Mouse (Mus musculus) forebrain, embryonic 16.5 days (tissue): ENCODE results near the gene Pla2g12a. TPM values are rescaled to one million over a fixed set of nuclear protein-coding genes. Genes with fewer than 3 reads are reported as not detected.
A peak's percentile ranks its signal among the peaks of the same experiment; 100 is the strongest.

Source experiments
- ATAC-seq: fragments of 200-750 bp; cut with Nextera tagmentation; 2 replicates; pipeline ENCODE4 v1.8.0; 2017; ENCODE audit warnings: mild to moderate bottlenecking, moderate library complexity
- H3K27ac ChIP-seq: fragments of 300-500 bp; sonication (generic); 2 replicates; pipeline ENCODE4 v1.5.1; 2014; ENCODE audit warnings: low read length, control low read depth
- H3K27me3 ChIP-seq: fragments of 300-500 bp; sonication (generic); replicated peaks from 2 replicates; pipeline ENCODE4 v1.6.1; 2014; ENCODE audit warnings: low read length; ENCODE audit not compliant: control insufficient read depth, insufficient read depth
- H3K36me3 ChIP-seq: fragments of 300-500 bp; sonication (generic); 2 replicates; pipeline ENCODE4 v1.6.1; 2014; ENCODE audit not compliant: control insufficient read depth, insufficient read depth
- H3K4me1 ChIP-seq: fragments of 300-500 bp; sonication (generic); replicated peaks from 2 replicates; pipeline ENCODE4 v1.6.1; 2014; ENCODE audit warnings: low read length; ENCODE audit not compliant: control insufficient read depth, insufficient read depth
- H3K4me2 ChIP-seq: fragments of 300-500 bp; sonication (generic); 2 replicates; pipeline ENCODE4 v1.6.1; 2014; ENCODE audit warnings: mild to moderate bottlenecking, low read length, control low read depth
- H3K4me3 ChIP-seq: fragments of 300-500 bp; sonication (generic); replicated peaks from 2 replicates; pipeline ENCODE4 v1.5.1; 2014; ENCODE audit warnings: mild to moderate bottlenecking, low read length, control low read depth
- H3K9ac ChIP-seq: fragments of 300-500 bp; sonication (generic); replicated peaks from 2 replicates; pipeline ENCODE4 v1.6.1; 2014; ENCODE audit warnings: low read depth, low read length, control low read depth
- H3K9me3 ChIP-seq: fragments of 300-500 bp; sonication (generic); 2 replicates; pipeline ENCODE4 v1.6.1; 2016; ENCODE audit warnings: low read length; ENCODE audit not compliant: control insufficient read depth
- WGBS: fragments of 180-500 bp; shearing (Covaris S2); extraction: QIAGEN DNeasy Blood & Tissue Kit; methylation state at CpG from one replicate; pipeline ENCODE4 v1.1.7; 2014; 5-methylcytosine and 5-hydroxymethylcytosine counted together
- polyA plus RNA-seq: library from polyadenylated mRNA; unstranded; fragments of >200 nt; fragmentation: Nextera tagmentation; extraction: Ambion mirVana; gene quantifications from 2 replicates; pipeline ENCODE4 v1.2.1, GENCODE M21; 2015

Gene Pla2g12a
- polyA plus RNA-seq, 1 experiment from 2014 or later = 34.0 TPM

DNA sequence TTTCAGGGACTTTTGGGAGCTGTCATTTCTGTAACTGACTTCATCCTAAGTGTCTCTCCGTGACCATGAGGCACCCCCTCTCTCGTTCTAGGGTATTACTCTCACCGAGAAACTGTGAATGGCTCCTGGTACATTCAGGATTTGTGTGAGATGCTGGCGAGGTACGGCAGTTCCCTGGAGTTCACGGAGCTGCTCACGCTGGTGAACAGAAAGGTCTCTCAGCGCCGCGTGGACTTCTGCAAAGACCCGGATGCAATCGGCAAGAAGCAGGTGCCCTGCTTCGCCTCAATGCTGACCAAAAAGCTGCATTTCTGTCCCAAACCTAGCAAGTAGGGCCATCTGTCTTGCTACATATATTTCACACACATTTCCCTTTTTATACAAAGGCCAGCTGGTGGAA is 34.8 kb downstream of the Pla2g12a start:
- ATAC-seq = no peak
- Histone ChIP-seq H3K27me3 (no peaks in the 10 kb centered on the region), H3K9ac (no peak overlapping the region), H3K4me2 (no peak overlapping the region), H3K27ac (no peak overlapping the region), H3K36me3 (peaks cover 7% of the 10 kb centered on the region; the same call in 1 of the 2 replicates), H3K4me1 (0 out of 2 replicates have a peak, but pooled peaks cover under 1% of the 10 kb centered on the region), H3K9me3 (no peaks in the 10 kb centered on the region), H3K4me3 (no peak overlapping the region)
- 94% methylated on average over 13 of the region's 13 CpGs for WGBS

DNA sequence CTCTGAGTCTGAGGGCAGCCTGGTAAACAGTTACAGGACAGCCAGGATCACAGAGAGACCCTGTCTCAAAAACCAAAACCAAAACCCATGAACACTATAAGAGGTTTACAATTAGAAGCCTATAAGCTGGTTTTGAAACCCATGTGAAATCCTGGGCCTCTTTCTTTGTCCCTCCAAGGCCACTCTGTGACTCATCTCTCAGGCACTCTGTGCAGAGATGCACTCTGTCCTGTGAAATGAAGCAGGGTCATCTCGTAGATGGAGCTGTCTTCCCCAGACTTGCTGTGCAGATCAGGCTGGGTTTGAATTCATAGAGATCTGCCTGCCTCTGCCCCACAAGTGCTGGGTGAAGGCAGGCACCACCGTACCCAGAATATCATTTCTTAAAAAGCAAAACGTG is 39.0 kb downstream of the Pla2g12a start:
- Histone ChIP-seq H3K9ac (no peak overlapping the region), H3K4me1 (0 out of 2 replicates have a peak, but pooled peaks cover 3% of the 10 kb centered on the region), H3K36me3 (no peaks in the 10 kb centered on the region), H3K4me2 (no peak overlapping the region), H3K4me3 (no peak overlapping the region), H3K27me3 (no peaks in the 10 kb centered on the region), H3K27ac (no peak overlapping the region), H3K9me3 (no peaks in the 10 kb centered on the region)
- no peak for ATAC-seq
- 86% methylated on average over 3 of the region's 3 CpGs for WGBS

- no peak overlapping the region for H3K4me3 ChIP-seq
- H3K36me3 ChIP-seq = no peaks in the 10 kb centered on the region
- H3K9ac ChIP-seq = no peak overlapping the region
- ATAC-seq = peak; percentile 90
- H3K4me2 ChIP-seq = no peak overlapping the region
- no peak overlapping the region for H3K27ac ChIP-seq
- 8% methylated on average over 13 of the region's 13 CpGs for WGBS
- H3K27me3 ChIP-seq = no peaks in the 10 kb centered on the region
- H3K4me1 ChIP-seq = 0 out of 2 replicates have a peak, but pooled peaks cover 3% of the 10 kb centered on the region
- H3K9me3 ChIP-seq = no peaks in the 10 kb centered on the region
These were observed 40.0 kb downstream of the Pla2g12a start for GRCm38 (mm10) chr3:129918434-129918833.

- Histone ChIP-seq H3K4me1 (no peaks in the 10 kb centered on the region), H3K36me3 (no peaks in the 10 kb centered on the region), H3K9me3 (no peaks in the 10 kb centered on the region), H3K4me2 (no peak overlapping the region), H3K4me3 (no peak overlapping the region), H3K27ac (no peak overlapping the region), H3K27me3 (no peaks in the 10 kb centered on the region), H3K9ac (no peak overlapping the region)
- no peak for ATAC-seq
- 91% methylated on average over 7 of the region's 7 CpGs for WGBS
These were observed 45.2 kb downstream of the Pla2g12a start for GRCm38 (mm10) chr3:129923581-129923980.

DNA sequence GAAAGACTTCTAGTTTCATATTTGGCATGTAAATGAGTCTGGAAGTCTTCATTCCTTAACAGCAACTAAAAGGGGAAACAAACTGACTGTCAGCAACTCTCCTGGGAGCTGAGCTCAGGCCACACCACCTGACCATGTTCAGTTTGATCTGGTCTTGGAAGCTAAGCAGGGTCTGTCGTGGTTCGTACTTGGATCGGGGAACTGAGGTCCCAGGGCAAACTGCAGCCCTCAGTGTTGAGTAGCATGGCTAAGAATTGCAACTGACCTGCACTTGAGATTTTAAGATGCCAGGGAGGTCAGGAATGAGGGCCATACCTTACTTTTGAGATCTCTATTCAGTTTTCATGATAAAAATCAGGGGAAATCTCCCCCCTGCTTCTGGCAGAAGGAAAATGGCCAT is 47.5 kb downstream of the Pla2g12a start:
- no peak overlapping the region for H3K27ac ChIP-seq
- WGBS = 96% methylated on average over 3 of the region's 3 CpGs
- H3K9me3 ChIP-seq = no peaks in the 10 kb centered on the region
- no peak overlapping the region for H3K4me3 ChIP-seq
- ATAC-seq = no peak
- H3K4me2 ChIP-seq = no peak overlapping the region
- no peaks in the 10 kb centered on the region for H3K27me3 ChIP-seq
- H3K36me3 ChIP-seq = no peaks in the 10 kb centered on the region
- H3K4me1 ChIP-seq = no peaks in the 10 kb centered on the region
- H3K9ac ChIP-seq = no peak overlapping the region

GRCm38 (mm10) chr3:129930213-129930778 is 51.9 kb downstream of the Pla2g12a start:
- ATAC-seq = no peak
- no peaks in the 10 kb centered on the region for H3K27me3 ChIP-seq
- WGBS = 78% methylated on average over 6 of the region's 6 CpGs
- H3K9me3 ChIP-seq = no peaks in the 10 kb centered on the region
- no peak overlapping the region for H3K4me2 ChIP-seq
- no peaks in the 10 kb centered on the region for H3K4me1 ChIP-seq
- H3K9ac ChIP-seq = no peak overlapping the region
- H3K27ac ChIP-seq = no peak overlapping the region
- H3K4me3 ChIP-seq = no peak overlapping the region
- H3K36me3 ChIP-seq = no peaks in the 10 kb centered on the region

DNA sequence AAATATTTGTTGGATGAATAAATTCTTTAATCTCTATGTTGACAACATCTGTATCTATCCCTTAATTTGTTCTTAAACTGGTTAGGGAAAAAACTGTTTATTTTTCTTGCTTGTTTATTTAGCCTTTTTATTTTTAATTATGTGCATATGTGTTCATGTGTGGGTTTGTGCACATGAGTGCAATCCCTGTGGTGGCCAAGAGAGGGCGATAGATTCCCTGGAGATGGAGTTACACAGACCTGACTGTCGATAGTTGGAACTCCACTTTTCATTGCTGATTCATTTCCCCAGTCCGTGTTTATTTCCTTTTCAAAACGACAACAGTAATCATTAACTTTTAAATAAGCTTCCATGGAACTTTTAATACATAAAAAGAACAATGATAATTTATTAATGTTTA is 54.0 kb downstream of the Pla2g12a start:
- Histone ChIP-seq H3K4me2 (no peak overlapping the region), H3K9me3 (no peaks in the 10 kb centered on the region), H3K9ac (no peak overlapping the region), H3K36me3 (no peaks in the 10 kb centered on the region), H3K4me3 (no peak overlapping the region), H3K27me3 (no peaks in the 10 kb centered on the region), H3K27ac (no peak overlapping the region), H3K4me1 (no peaks in the 10 kb centered on the region)
- WGBS = 55% methylated on average over 4 of the region's 4 CpGs
- no peak for ATAC-seq

DNA sequence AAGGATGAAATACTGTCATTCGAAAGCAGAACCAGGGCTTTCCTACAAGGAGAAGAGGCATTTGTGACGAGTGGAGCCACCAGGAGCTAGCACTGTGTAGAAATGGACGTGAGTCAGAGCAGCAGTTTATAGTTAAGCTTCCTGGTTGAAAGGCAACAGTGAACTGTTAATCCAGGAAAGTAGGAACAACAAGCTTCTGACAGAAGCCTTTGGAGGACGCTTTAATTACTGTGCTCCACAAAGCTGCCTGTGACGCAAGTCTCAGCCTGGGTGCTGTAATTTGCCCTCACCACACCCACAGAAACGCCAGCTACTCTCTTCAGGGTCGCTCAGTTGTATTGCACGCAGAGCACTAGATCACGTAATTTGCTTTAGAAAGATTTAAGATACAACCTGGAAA is 58.2 kb downstream of the Pla2g12a start:
- Histone ChIP-seq H3K9me3 (no peaks in the 10 kb centered on the region), H3K9ac (no peak overlapping the region), H3K36me3 (no peaks in the 10 kb centered on the region), H3K4me1 (no peaks in the 10 kb centered on the region), H3K27me3 (no peaks in the 10 kb centered on the region), H3K4me3 (no peak overlapping the region), H3K4me2 (no peak overlapping the region), H3K27ac (no peak overlapping the region)
- no peak for ATAC-seq
- WGBS = 20% methylated on average over 9 of the region's 9 CpGs

DNA sequence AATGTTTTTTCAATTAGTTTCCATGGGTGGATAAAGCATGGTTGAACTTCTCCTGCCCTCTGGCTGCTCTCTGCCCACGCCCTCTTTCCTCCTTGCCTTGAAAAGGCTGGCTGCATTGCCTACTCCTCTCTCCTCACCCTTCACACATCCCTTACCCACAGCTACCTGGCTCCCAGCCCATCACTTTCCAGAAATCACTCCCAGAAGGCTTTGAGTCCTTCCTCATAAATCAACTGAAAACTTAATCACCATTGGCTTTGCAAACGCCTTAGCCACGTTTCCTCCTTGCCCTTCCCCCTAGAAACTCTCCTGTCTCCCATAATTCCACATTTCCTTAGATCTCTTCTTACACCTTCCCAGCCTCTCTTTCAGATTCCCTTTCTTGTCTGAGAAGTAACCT is 59.4 kb downstream of the Pla2g12a start:
- Histone ChIP-seq H3K36me3 (no peaks in the 10 kb centered on the region), H3K4me3 (no peak overlapping the region), H3K27me3 (no peaks in the 10 kb centered on the region), H3K9me3 (no peaks in the 10 kb centered on the region), H3K4me1 (no peaks in the 10 kb centered on the region), H3K27ac (no peak overlapping the region), H3K4me2 (no peak overlapping the region), H3K9ac (no peak overlapping the region)
- WGBS = 56% methylated on average over 3 of the region's 3 CpGs
- ATAC-seq = no peak

DNA sequence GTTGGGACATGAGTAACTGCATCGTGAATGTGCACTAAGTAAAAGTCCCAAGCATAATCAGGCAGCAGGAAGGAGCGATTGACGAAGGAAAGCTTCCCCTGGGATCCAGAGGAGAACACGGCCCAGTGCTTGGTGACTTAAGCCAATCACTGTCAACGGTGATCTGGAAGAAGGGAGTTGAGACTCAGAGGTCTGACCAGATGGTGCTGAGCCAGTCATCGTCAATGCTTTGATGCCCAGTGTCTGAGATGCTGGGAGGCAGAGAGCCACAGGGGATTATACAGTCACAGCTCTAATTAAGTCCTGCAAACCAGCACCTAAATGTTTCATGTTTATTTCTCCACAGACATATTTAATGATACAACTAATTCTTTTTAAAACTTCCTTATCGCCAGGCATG is 60.7 kb downstream of the Pla2g12a start:
- Histone ChIP-seq H3K9ac (no peak overlapping the region), H3K4me3 (no peak overlapping the region), H3K4me1 (no peaks in the 10 kb centered on the region), H3K36me3 (no peaks in the 10 kb centered on the region), H3K27me3 (no peaks in the 10 kb centered on the region), H3K27ac (no peak overlapping the region), H3K4me2 (no peak overlapping the region), H3K9me3 (no peaks in the 10 kb centered on the region)
- no peak for ATAC-seq
- 51% methylated on average over 7 of the region's 7 CpGs for WGBS
